Mouse (Mus musculus) bone marrow, adult 2 months (tissue): ENCODE measurements around the gene Igfbp6. TPM values are rescaled to one million over a fixed set of nuclear protein-coding genes. Genes with fewer than 3 reads are reported as not detected.

Source experiments
- H3K27ac ChIP-seq: fragments of 200-500 bp; 2 replicates; pipeline ENCODE4 v1.5.1; 2012; ENCODE audit warnings: low read depth, mild to moderate bottlenecking, control low read depth, inconsistent platforms, low read length; ENCODE audit not compliant: control insufficient read depth, poor library complexity, insufficient read depth
- H3K4me1 ChIP-seq: fragments of 200-500 bp; 2 replicates; pipeline ENCODE4 v1.6.1; 2011; ENCODE audit warnings: low read length; ENCODE audit not compliant: control insufficient read depth, insufficient read depth
- H3K4me3 ChIP-seq: fragments of 200-500 bp; replicated peaks from 2 replicates; pipeline ENCODE3; 2011; ENCODE audit warnings: mild to moderate bottlenecking, low read depth, low read length, control low read depth; ENCODE audit not compliant: control insufficient read depth
- CTCF ChIP-seq: fragments of 200-500 bp; IDR thresholded peaks from 2 replicates; pipeline ENCODE4 v1.5.1; 2011; ENCODE audit warnings: low read length, control low read depth; ENCODE audit not compliant: control insufficient read depth, insufficient read depth
- POLR2A ChIP-seq: fragments of 200-500 bp; IDR thresholded peaks from 2 replicates; pipeline ENCODE4 v1.6.1; 2011; ENCODE audit warnings: low read depth, mild to moderate bottlenecking, control low read depth, low read length, borderline replicate concordance; ENCODE audit not compliant: control insufficient read depth
- WGBS: fragments of 180-500 bp; shearing (Covaris S2); methylation state at CpG from one replicate; pipeline ENCODE4 v1.1.7; 2018; 5-methylcytosine and 5-hydroxymethylcytosine counted together
- polyA plus RNA-seq: library from polyadenylated mRNA; stranded (reverse); fragments of >200 nt; gene quantifications from 2 replicates; pipeline ENCODE4 v1.2.4, GENCODE M21; 2011; ENCODE audit warnings: low replicate concordance; ENCODE audit not compliant: missing spikeins, insufficient read depth, insufficient read length

Gene Igfbp6
- polyA plus RNA-seq, 1 experiment = not detected

- TF ChIP-seq CTCF (no peak), POLR2A (no peak)
- Histone ChIP-seq H3K4me3 (no peak overlapping the region), H3K27ac (no peak overlapping the region), H3K4me1 (peaks cover 3% of the 10 kb centered on the region; the same call in 1 of the 2 replicates)
- 15% methylated on average over 4 of the region's 4 CpGs for WGBS
These were observed 50.3 kb downstream of the Igfbp6 start for GRCm38 (mm10) chr15:102194439-102194838.

GRCm38 (mm10) chr15:102195373-102195772 lies 51.2 kb downstream of the Igfbp6 start:
- peaks cover 3% of the 10 kb centered on the region; the same call in 1 of the 2 replicates for H3K4me1 ChIP-seq
- WGBS = 71% methylated on average over 4 of the region's 4 CpGs
- TF ChIP-seq CTCF = no peak
- TF ChIP-seq POLR2A = no peak
- no peak overlapping the region for H3K27ac ChIP-seq
- H3K4me3 ChIP-seq = no peak overlapping the region

- TF ChIP-seq CTCF = no peak
- TF ChIP-seq POLR2A = no peak
- 66% methylated on average over 4 of the region's 4 CpGs for WGBS
- H3K4me3 ChIP-seq = no peak overlapping the region
- no peak overlapping the region for H3K27ac ChIP-seq
- peaks cover 2% of the 10 kb centered on the region; the same call in 1 of the 2 replicates for H3K4me1 ChIP-seq
These were observed 54.7 kb downstream of the Igfbp6 start for GRCm38 (mm10) chr15:102198841-102199240.

Other genes starting within 250 kb of the Igfbp6 start
- not detected in 2 replicates for gene Krt4, start 219.6 kb upstream of the Igfbp6 start, polyA plus RNA-seq
- gene Krt79, start 204.0 kb upstream of the Igfbp6 start, polyA plus RNA-seq = not detected in 2 replicates
- not detected in 2 replicates for gene Krt78, start 190.1 kb upstream of the Igfbp6 start, polyA plus RNA-seq
- 1.0 TPM in 1 of 2 replicates, not detected in the other for gene Krt8, start 139.9 kb upstream of the Igfbp6 start, polyA plus RNA-seq
- gene Krt18, start 116.2 kb upstream of the Igfbp6 start, polyA plus RNA-seq = 2.0 and 5.6 TPM in 2 replicates
- 83.0 and 122 TPM in 2 replicates for gene Eif4b, start 70.6 kb upstream of the Igfbp6 start, polyA plus RNA-seq
- gene Tns2, start 43.9 kb upstream of the Igfbp6 start, polyA plus RNA-seq = 20.3 and 26.7 TPM in 2 replicates
- gene Spryd3, start 8.1 kb upstream of the Igfbp6 start, polyA plus RNA-seq = 7.9 and 23.0 TPM in 2 replicates
- gene Soat2, start 6.2 kb downstream of the Igfbp6 start, polyA plus RNA-seq = 1.2 and 2.7 TPM in 2 replicates
- gene Zfp740, start 58.9 kb downstream of the Igfbp6 start, polyA plus RNA-seq = 22.8 and 34.5 TPM in 2 replicates
- gene Csad, start 60.4 kb downstream of the Igfbp6 start, polyA plus RNA-seq = 13.6 and 18.5 TPM in 2 replicates
- gene Itgb7, start 87.6 kb downstream of the Igfbp6 start, polyA plus RNA-seq = 39.1 and 140 TPM in 2 replicates
- 17.1 and 36.3 TPM in 2 replicates for gene Rarg, start 113.2 kb downstream of the Igfbp6 start, polyA plus RNA-seq
- gene Gm9918, start 126.2 kb downstream of the Igfbp6 start, polyA plus RNA-seq = not detected in 2 replicates
- 10.5 and 13.5 TPM in 2 replicates for gene Mfsd5, start 135.1 kb downstream of the Igfbp6 start, polyA plus RNA-seq
- 22.9 and 39.8 TPM in 2 replicates for gene Espl1, start 151.9 kb downstream of the Igfbp6 start, polyA plus RNA-seq
- gene Pfdn5, start 181.8 kb downstream of the Igfbp6 start, polyA plus RNA-seq = 352 and 432 TPM in 2 replicates
- gene Myg1, start 187.3 kb downstream of the Igfbp6 start, polyA plus RNA-seq = 40.0 and 43.6 TPM in 2 replicates
- gene Aaas, start 206.4 kb downstream of the Igfbp6 start, polyA plus RNA-seq = 56.6 and 97.9 TPM in 2 replicates
- gene Sp7, start 222.8 kb downstream of the Igfbp6 start, polyA plus RNA-seq = 3.2 and 3.5 TPM in 2 replicates